Mouse (Mus musculus): Measurements from ENCODE around the gene H2-Eb2. TPM values are rescaled to one million over a fixed set of nuclear protein-coding genes. Genes with fewer than 3 reads are reported as not detected.

H2-Eb2 gene
- total RNA-seq, 2 experiments from 2014 or later, result not detected

DNA sequence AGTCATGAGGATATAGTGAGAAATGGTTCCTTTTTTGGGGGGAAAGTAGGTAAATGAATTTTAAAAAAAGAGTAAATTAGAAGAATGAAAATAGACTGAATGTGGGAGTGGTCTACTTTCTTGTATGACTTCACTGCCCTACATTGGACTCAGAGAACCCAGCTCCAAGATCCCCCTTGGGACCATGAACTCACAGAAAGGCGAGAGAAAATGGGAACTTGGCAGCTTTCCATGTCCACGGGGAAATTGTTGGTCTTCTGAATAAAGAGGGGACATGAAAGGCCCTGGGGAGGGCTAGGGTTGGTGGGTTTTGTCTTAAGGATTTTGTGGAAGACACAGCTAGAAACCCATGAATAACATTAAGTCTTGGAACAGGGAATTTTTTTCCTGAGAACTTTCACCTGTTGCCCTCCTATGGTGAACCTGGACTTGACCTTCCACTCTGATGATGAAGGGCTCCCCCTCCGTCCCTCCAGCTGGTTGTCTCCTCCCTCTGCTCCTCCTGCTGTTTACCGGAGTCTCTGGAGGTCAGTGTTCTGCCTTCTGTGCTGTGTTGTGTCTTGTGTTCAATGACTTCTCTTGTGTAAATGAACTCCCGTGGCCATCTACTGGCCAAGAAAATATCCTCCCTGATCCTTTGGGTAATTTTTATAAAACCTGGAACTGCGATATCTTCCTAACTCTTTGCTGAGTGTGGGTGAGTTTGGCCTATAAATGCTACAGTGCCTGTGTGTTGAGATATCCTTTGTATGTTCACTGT, 52.2 kb downstream of the H2-Eb2 start:
- Histone ChIP-seq H3K27ac (no peak overlapping the region), H3K4me3 (no peak overlapping the region)
- TF ChIP-seq CTCF (IDR thresholded peaks at IDR 0.05), result no peak
- no peak for DNase-seq
- intact Hi-C loops (cut with DNase I), result no loop called here

DNA sequence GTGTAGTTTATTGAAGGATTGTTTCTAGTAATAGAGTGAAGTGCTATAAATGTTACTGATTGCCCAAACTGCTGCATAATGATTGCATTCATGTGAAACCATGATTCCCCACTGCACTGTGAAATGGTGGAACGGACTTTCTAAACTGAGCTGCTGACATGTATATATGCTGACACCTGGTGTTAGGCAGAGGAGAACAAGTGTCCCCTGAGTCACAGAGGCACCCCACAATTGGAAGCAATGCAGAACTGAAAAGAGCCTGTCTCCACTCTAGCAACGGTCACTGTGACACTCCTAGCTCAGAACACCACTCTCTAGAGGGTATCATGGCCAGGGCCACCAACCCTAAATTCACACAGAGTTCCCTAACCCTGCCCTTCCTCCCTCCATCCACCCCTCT, 53.3 kb downstream of the H2-Eb2 start:
- intact Hi-C loops (cut with DNase I), result no loop called here

DNA sequence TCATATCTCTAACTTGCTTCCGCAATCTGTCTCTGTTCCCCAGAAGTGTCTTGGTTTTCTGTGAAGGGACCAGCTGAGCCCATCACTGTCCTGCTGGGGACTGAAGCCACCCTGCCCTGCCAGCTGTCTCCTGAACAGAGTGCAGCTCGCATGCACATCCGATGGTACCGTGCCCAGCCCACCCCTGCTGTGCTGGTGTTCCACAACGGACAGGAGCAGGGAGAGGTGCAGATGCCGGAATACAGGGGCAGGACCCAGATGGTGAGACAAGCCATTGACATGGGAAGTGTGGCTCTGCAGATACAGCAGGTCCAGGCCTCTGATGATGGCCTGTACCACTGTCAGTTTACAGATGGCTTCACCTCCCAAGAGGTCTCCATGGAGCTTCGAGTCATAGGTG, 54.0 kb downstream of the H2-Eb2 start:
- no peak overlapping the region for H3K4me3 ChIP-seq
- no peak for DNase-seq
- intact Hi-C loops (cut with DNase I), result no loop called here
- no peak for TF ChIP-seq CTCF (IDR thresholded peaks at IDR 0.05)
- H3K27ac ChIP-seq, result no peak overlapping the region

More for the DNA sequence above, 53.3 kb downstream of the H2-Eb2 start:
- TF ChIP-seq CTCF (IDR thresholded peaks at IDR 0.05), result no peak
- no peak overlapping the region for H3K4me3 ChIP-seq
- no peak for DNase-seq
- no peak overlapping the region for H3K27ac ChIP-seq

DNA sequence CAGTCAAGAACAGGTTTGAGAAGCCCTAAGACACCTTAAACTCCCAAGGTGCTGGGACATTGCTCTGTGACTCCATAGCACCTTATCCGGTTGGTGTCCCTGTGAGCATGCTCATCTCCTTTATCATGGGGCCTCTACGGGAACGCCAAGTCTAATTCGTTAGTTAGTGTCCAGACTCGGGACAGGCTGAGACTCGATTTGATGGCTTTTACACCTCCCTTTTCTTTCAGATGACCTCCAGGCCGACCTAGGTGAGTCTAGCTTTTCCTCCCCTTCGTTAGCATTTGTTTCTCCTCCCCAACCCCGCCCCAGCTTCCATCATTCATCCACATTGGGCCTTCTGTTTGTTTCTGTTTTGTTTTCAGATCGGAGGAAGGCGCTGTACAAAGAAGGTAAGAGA, 56.4 kb downstream of the H2-Eb2 start:
- H3K27ac ChIP-seq, result no peak overlapping the region
- DNase-seq, result no peak
- no peak overlapping the region for H3K4me3 ChIP-seq
- no peak for TF ChIP-seq CTCF (IDR thresholded peaks at IDR 0.05)
- intact Hi-C loops (cut with DNase I), result no loop called here

DNA sequence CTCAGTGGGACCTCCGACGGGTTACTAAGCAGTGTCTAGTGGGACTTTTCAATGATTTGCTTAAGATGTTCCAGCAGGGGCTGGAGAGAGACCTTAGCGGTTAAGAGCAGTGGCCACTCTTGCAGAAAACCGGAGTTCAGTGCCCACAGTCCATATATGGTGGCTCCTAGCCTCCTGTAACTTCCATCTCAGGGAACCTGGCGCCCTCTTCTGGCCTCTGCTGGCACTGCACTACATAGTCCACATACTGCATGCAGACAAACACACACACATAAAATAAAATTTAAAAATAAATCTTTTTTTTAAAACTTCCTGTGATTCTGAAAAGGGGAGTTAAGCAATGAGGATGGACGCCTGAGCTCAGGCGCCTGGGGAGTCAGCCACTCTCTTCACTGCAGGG, 57.7 kb downstream of the H2-Eb2 start:
- peak; percentile 13; the same call in 1 of the 2 replicates for TF ChIP-seq CTCF (IDR thresholded peaks at IDR 0.05)
- DNase-seq, result no peak

DNA sequence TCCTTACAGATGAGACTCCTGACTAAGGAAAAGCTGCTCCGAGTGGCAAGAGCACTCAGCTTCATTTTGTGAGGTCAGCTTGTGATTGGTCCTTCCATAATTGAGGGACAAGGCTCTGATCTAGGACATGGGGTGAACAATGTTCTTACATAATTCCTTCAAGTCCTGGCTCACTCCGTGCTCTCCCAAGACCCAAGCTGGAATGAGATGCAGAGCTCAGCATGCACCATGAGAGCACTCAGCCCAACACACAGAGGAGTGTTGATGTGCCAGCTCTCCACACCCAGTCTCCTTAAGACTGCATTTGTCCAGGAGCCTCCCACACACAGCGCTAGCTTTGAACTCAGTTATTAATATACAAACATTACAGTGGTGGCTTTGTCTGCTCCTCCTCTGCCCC, 59.2 kb downstream of the H2-Eb2 start:
- DNase-seq, result no peak
- no peak overlapping the region for H3K4me3 ChIP-seq
- intact Hi-C loops (cut with DNase I), result no loop called here
- TF ChIP-seq CTCF (IDR thresholded peaks at IDR 0.05), result no peak
- no peak overlapping the region for H3K27ac ChIP-seq

More for the DNA sequence above, 57.7 kb downstream of the H2-Eb2 start:
- Histone ChIP-seq H3K4me3 (no peak overlapping the region), H3K27ac (no peak overlapping the region)
- intact Hi-C loops (cut with DNase I), result no loop called here

DNA sequence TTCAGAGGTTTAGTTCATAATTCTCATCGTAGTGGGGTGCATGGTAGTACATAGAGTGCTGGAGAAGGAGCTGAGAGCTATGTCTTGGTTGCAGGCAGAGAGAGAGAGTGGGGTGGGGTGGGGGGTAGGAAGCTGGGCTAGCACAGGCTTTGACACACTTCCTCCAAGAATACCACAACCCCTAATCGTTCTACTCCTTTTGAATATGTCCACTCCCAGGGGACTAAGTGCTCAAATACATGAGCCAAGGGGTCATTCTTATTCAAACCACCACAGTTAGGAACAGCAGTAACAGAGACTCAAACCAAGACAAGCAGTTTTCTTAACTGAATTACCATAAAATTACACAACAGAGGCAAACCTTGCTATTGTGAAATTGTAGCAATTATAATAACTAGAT, 61.2 kb downstream of the H2-Eb2 start:
- no peak for TF ChIP-seq CTCF (IDR thresholded peaks at IDR 0.05)
- H3K4me3 ChIP-seq, result no peak overlapping the region
- H3K27ac ChIP-seq, result no peak overlapping the region
- DNase-seq, result no peak
- intact Hi-C loops (cut with DNase I), result no loop called here

DNA sequence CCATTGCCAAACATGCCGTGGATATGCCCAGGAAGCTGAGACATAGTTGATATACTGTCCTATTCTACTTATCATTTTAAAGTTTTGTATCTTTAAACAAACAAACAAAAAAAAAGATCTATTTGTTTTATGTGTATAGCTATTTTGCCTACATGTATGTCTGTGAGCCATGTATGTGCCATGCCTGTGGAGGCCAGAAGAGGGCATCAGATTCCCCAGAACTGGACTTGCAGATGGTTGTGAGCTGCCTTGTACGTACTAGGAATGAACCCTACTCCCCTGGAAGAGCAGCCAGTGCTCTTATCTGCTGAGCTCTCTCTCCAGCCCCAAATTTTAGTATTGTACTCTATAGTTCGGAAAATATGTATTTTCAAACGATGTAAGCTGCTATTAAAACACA, 63.0 kb downstream of the H2-Eb2 start:
- peak; percentile 62 for TF ChIP-seq CTCF (IDR thresholded peaks at IDR 0.05)
- Histone ChIP-seq H3K27ac (no peak overlapping the region), H3K4me3 (no peak overlapping the region)
- peak; percentile 23 for DNase-seq
- intact Hi-C loops (cut with DNase I), result no loop called here

Other genes with a start within 250 kb of the H2-Eb2 start
- gene H2-Oa, start 233.3 kb upstream of the H2-Eb2 start, total RNA-seq (2021), result not detected
- gene H2-DMa, start 206.1 kb upstream of the H2-Eb2 start, total RNA-seq (2021), result 1 to 10 TPM; 3.0 to 3.1 TPM
- gene Brd2, start 203.0 kb upstream of the H2-Eb2 start, total RNA-seq (2021), result 10 to 100 TPM; 70.3 to 88.9 TPM
- gene H2-DMb2, start 182.4 kb upstream of the H2-Eb2 start, total RNA-seq (2021), result under 1 TPM; 0.46 to 0.47 TPM
- under 1 TPM; 0.38 to 0.61 TPM for gene H2-DMb1, start 172.6 kb upstream of the H2-Eb2 start, total RNA-seq (2021)
- gene Tap1, start 138.1 kb upstream of the H2-Eb2 start, total RNA-seq (2021), result 1 to 10 TPM in 1 of 2 experiments, under 1 TPM in 1; 0.74 to 1.5 TPM
- gene Psmb9, start 137.9 kb upstream of the H2-Eb2 start, total RNA-seq (2021), result 1 to 10 TPM; 1.4 to 1.7 TPM
- 1 to 10 TPM; 2.2 to 3.4 TPM for gene Psmb8, start 127.9 kb upstream of the H2-Eb2 start, total RNA-seq (2021)
- gene Tap2, start 122.1 kb upstream of the H2-Eb2 start, total RNA-seq (2021), result 1 to 10 TPM; 4.9 to 7.5 TPM
- gene H2-Ob, start 86.8 kb upstream of the H2-Eb2 start, total RNA-seq (2021), result under 1 TPM in 1 of 2 experiments, not detected in 1; 0.11 TPM
- gene H2-Ab1, start 68.0 kb upstream of the H2-Eb2 start, total RNA-seq (2021), result 1 to 10 TPM; 3.1 to 4.7 TPM
- 1 to 10 TPM; 5.3 to 6.0 TPM for gene H2-Aa, start 37.8 kb upstream of the H2-Eb2 start, total RNA-seq (2021)
- gene H2-Eb1, start 19.8 kb upstream of the H2-Eb2 start, total RNA-seq (2021), result 1 to 10 TPM; 3.4 to 4.9 TPM
- under 1 TPM; 0.18 to 0.20 TPM for gene Btnl2, start 29.2 kb downstream of the H2-Eb2 start, total RNA-seq (2021)
- gene Btnl1, start 51.5 kb downstream of the H2-Eb2 start, total RNA-seq (2021), result not detected
- gene BC051142, start 73.2 kb downstream of the H2-Eb2 start, total RNA-seq (2021), result under 1 TPM in 1 of 2 experiments, not detected in 1; 0.43 TPM
- gene Btnl4, start 151.7 kb downstream of the H2-Eb2 start, total RNA-seq (2021), result not detected
- gene Btnl6, start 191.7 kb downstream of the H2-Eb2 start, total RNA-seq (2021), result not detected
- 10 to 100 TPM; 10.5 to 11.4 TPM for gene Notch4, start 238.6 kb downstream of the H2-Eb2 start, total RNA-seq (2021)